Mouse (Mus musculus): ENCODE results near the gene Flg2. TPM values are rescaled to one million over a fixed set of nuclear protein-coding genes. Genes with fewer than 3 reads are reported as not detected.

Gene Flg2
- polyA plus RNA-seq (2012; rRNA removed): not detected in 2 replicates

DNA sequence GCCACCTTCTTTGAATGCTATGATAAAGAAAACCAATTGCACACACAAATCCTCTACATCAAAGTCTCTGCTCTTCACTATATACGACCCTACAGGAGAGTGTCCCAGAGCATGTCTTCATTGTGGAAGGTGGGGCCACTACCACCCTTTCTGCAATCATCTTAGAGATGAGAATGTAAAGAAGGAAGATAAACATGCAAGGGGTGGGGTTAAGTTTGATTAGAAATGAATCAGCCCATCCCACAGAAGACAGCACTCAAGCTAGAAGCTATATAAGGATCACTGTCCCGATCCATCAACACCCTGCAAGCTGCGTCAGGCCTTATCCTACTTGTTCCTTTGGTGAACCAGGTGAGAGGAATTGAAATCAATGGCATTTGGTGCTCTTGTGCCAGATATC lies at the start of gene Flg2:
Gene Flg2 (plus strand): TSS at position 301 of the 400 bp plus-strand sequence.
- H3K4me3 ChIP-seq (ENCODE audit: control insufficient read depth, low read depth, low read length): no peak within 1 kb of the TSS
- TF ChIP-seq POLR2A (IDR thresholded peaks at IDR 0.05; ENCODE audit: control insufficient read depth, low read depth, low read length): no peak
- no peak for TF ChIP-seq CTCF (IDR thresholded peaks at IDR 0.05; ENCODE audit: control insufficient read depth, insufficient read depth, insufficient replicate concordance, low read depth, low read length)
- H3K4me1 ChIP-seq (ENCODE audit: control insufficient read depth, insufficient read depth, low read length): no peaks in the 10 kb centered on the region
- no peaks in the 10 kb centered on the region for H3K27me3 ChIP-seq (ENCODE audit: control insufficient read depth, insufficient read depth, low read length)
- no peaks in the 10 kb centered on the region for H3K36me3 ChIP-seq (ENCODE audit: control insufficient read depth, insufficient read depth, low read length)
- H3K27ac ChIP-seq (ENCODE audit: control insufficient read depth, insufficient read depth, low read depth, low read length): no peak within 1 kb of the TSS

DNA sequence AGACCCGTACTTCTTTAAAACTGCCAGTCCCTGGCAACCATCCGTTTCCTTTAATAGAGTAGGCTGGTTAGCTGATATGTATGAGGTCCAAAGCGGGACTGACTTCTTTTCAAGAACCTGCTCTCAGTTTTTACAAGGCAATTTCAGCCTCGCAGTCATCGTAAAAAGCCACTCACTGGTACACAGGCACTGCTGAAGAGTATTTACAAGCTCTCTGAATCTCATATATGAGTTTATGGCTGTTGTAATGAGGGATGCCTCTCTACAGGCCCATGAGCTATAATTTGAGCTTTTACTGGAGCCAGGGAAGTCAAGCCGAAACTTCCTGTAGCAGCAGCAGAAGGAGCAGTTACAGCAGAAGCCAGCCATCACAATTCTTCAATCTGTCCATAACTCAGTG lies 34.6 kb upstream of the Flg2 start:
- Histone ChIP-seq H3K4me1 (ENCODE audit: control insufficient read depth, insufficient read depth, low read length) (no peaks in the 10 kb centered on the region), H3K27me3 (ENCODE audit: control insufficient read depth, insufficient read depth, low read length) (no peaks in the 10 kb centered on the region), H3K27ac (ENCODE audit: control insufficient read depth, insufficient read depth, low read depth, low read length) (no peak overlapping the region), H3K36me3 (ENCODE audit: control insufficient read depth, insufficient read depth, low read length) (no peaks in the 10 kb centered on the region), H3K4me3 (ENCODE audit: control insufficient read depth, low read depth, low read length) (no peak overlapping the region)
- TF ChIP-seq CTCF (IDR thresholded peaks at IDR 0.05; ENCODE audit: control insufficient read depth, insufficient read depth, insufficient replicate concordance, low read depth, low read length) (no peak), POLR2A (IDR thresholded peaks at IDR 0.05; ENCODE audit: control insufficient read depth, low read depth, low read length) (no peak)

DNA sequence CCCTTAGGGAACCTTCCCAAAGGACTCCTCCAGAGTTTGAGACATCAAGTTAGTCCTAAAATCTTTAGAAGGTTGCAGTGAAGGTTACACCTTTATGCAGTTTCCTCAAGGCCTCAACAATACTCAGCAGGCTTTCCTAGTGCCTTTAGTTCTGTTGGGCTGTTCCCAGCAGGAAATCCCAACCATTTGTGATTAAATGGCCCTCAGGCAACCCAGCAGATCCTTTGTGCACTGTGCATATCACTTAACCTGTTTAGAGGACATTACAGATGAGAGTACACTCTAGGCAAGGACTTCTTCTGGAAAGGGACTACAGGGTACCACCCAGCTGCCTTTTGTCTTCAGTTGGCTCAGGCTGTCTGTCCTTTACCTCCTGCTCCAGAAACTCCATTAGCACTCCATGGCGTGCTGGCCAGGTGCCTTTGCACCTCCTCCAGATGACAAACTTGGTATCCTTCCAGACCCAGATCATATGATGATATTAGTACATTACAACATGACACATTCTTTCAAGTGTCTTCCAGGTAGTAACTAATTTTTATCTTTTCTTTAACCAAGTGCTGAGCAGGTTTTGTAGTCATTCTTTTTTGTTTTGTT lies 34.0 kb upstream of the Flg2 start:
- no peaks in the 10 kb centered on the region for H3K27me3 ChIP-seq (ENCODE audit: control insufficient read depth, insufficient read depth, low read length)
- no peak overlapping the region for H3K27ac ChIP-seq (ENCODE audit: control insufficient read depth, insufficient read depth, low read depth, low read length)
- TF ChIP-seq CTCF (IDR thresholded peaks at IDR 0.05; ENCODE audit: control insufficient read depth, insufficient read depth, insufficient replicate concordance, low read depth, low read length) (no peak), POLR2A (IDR thresholded peaks at IDR 0.05; ENCODE audit: control insufficient read depth, low read depth, low read length) (no peak)
- H3K4me3 ChIP-seq (ENCODE audit: control insufficient read depth, low read depth, low read length): no peak overlapping the region
- no peaks in the 10 kb centered on the region for H3K4me1 ChIP-seq (ENCODE audit: control insufficient read depth, insufficient read depth, low read length)
- no peaks in the 10 kb centered on the region for H3K36me3 ChIP-seq (ENCODE audit: control insufficient read depth, insufficient read depth, low read length)

DNA sequence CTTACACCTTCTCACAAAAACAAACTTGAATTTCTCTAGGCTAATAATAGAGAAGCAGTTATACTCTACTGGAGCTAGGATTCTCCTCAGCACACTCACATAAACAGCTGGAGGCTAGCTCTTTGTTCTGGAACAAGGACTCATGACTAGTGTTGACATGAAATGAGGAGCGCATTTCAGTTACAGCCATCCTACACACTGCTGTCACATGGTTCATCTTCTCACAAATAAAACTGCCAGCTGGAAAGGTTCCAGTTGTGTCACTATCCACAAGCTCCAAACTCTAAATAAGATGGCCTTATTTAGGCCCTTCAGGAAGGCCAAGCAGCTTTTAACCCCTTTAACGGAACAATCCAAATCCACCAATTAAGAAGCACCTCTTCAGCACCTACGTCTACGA lies 16.2 kb upstream of the Flg2 start:
- Histone ChIP-seq H3K27me3 (ENCODE audit: control insufficient read depth, insufficient read depth, low read length) (no peaks in the 10 kb centered on the region), H3K4me3 (ENCODE audit: control insufficient read depth, low read depth, low read length) (no peak overlapping the region), H3K36me3 (ENCODE audit: control insufficient read depth, insufficient read depth, low read length) (no peaks in the 10 kb centered on the region), H3K4me1 (ENCODE audit: control insufficient read depth, insufficient read depth, low read length) (no peaks in the 10 kb centered on the region), H3K27ac (ENCODE audit: control insufficient read depth, insufficient read depth, low read depth, low read length) (no peak overlapping the region)
- no peak for TF ChIP-seq POLR2A (IDR thresholded peaks at IDR 0.05; ENCODE audit: control insufficient read depth, low read depth, low read length)
- no peak for TF ChIP-seq CTCF (IDR thresholded peaks at IDR 0.05; ENCODE audit: control insufficient read depth, insufficient read depth, insufficient replicate concordance, low read depth, low read length)

DNA sequence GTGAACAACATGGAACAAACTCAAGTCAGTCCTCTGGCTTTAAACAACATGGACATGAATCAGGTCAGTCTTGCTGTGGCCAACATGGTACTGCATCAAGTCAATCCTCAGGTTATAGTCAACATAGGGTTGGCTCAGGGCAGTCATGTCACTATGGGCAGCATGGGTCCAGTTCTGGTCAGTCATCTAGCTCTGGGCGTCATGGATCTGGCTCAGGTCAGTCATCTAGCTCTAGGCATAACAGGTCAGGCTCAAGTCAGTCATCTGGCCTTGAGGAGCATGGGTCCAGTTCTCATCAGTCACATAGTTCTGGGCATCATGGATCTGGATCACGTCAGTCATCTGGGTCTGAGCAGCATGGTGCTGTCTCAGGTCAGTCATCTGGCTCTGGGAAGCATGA lies 4.9 kb downstream of the Flg2 start:
- no peak overlapping the region for H3K27ac ChIP-seq (ENCODE audit: control insufficient read depth, insufficient read depth, low read depth, low read length)
- TF ChIP-seq POLR2A (IDR thresholded peaks at IDR 0.05; ENCODE audit: control insufficient read depth, low read depth, low read length) (no peak), CTCF (IDR thresholded peaks at IDR 0.05; ENCODE audit: control insufficient read depth, insufficient read depth, insufficient replicate concordance, low read depth, low read length) (no peak)

DNA sequence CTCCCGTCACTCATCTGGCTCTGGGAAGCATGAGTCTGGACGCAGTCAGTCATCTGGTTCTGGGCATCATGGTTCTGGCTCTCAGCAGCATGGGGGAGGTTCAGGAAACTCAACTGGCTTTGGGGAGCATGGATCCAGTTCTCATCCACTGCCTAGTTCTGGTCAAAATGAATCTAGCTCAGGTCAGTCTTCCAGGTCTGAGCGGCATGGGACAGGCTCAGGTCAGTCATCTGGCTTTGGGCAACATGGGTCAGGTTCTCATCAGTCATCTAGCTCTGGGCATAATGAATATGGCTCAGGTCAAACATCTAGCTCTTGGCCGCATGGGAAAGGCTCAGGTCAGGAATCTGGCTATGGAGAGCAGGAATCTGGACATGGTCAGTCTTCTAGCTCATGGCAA lies 5.4 kb downstream of the Flg2 start:
- Histone ChIP-seq H3K27ac (ENCODE audit: control insufficient read depth, insufficient read depth, low read depth, low read length) (no peak overlapping the region), H3K4me3 (ENCODE audit: control insufficient read depth, low read depth, low read length) (no peak overlapping the region), H3K27me3 (ENCODE audit: control insufficient read depth, insufficient read depth, low read length) (no peaks in the 10 kb centered on the region), H3K36me3 (ENCODE audit: control insufficient read depth, insufficient read depth, low read length) (no peaks in the 10 kb centered on the region), H3K4me1 (ENCODE audit: control insufficient read depth, insufficient read depth, low read length) (no peaks in the 10 kb centered on the region)
- no peak for TF ChIP-seq CTCF (IDR thresholded peaks at IDR 0.05; ENCODE audit: control insufficient read depth, insufficient read depth, insufficient replicate concordance, low read depth, low read length)
- TF ChIP-seq POLR2A (IDR thresholded peaks at IDR 0.05; ENCODE audit: control insufficient read depth, low read depth, low read length): no peak

More for the DNA sequence above, 4.9 kb downstream of the Flg2 start:
- no peaks in the 10 kb centered on the region for H3K4me1 ChIP-seq (ENCODE audit: control insufficient read depth, insufficient read depth, low read length)
- H3K27me3 ChIP-seq (ENCODE audit: control insufficient read depth, insufficient read depth, low read length): no peaks in the 10 kb centered on the region
- H3K4me3 ChIP-seq (ENCODE audit: control insufficient read depth, low read depth, low read length): no peak overlapping the region
- H3K36me3 ChIP-seq (ENCODE audit: control insufficient read depth, insufficient read depth, low read length): no peaks in the 10 kb centered on the region

Other genes starting within 250 kb of the Flg2 start
- not detected in 2 replicates for gene Lce3d, start 239.9 kb upstream of the Flg2 start, polyA plus RNA-seq (2012; rRNA removed)
- gene Lce3e, start 230.2 kb upstream of the Flg2 start, polyA plus RNA-seq (2012; rRNA removed): not detected in 2 replicates
- gene Lce3f, start 205.1 kb upstream of the Flg2 start, polyA plus RNA-seq (2012; rRNA removed): not detected in 2 replicates
- not detected in 2 replicates for gene Crct1, start 181.6 kb upstream of the Flg2 start, polyA plus RNA-seq (2012; rRNA removed)
- gene Lce1m, start 178.2 kb upstream of the Flg2 start, polyA plus RNA-seq (2012; rRNA removed): not detected in 2 replicates
- not detected in 2 replicates for gene Gm4858, start 128.5 kb upstream of the Flg2 start, polyA plus RNA-seq (2012; rRNA removed)
- not detected in 2 replicates for gene Crnn, start 52.5 kb upstream of the Flg2 start, polyA plus RNA-seq (2012; rRNA removed)
- gene Flg, start 76.2 kb downstream of the Flg2 start, polyA plus RNA-seq (2012; rRNA removed): 0.20 and 0.25 TPM in 2 replicates
- gene Hrnr, start 122.5 kb downstream of the Flg2 start, polyA plus RNA-seq (2012; rRNA removed): not detected in 2 replicates
- not detected in 2 replicates for gene Rptn, start 196.4 kb downstream of the Flg2 start, polyA plus RNA-seq (2012; rRNA removed)
- 0.21 and 0.22 TPM in 2 replicates for gene Tchh, start 245.1 kb downstream of the Flg2 start, polyA plus RNA-seq (2012; rRNA removed)